Mouse (Mus musculus): ENCODE measurements around the gene Hectd4. TPM values are rescaled to one million over a fixed set of nuclear protein-coding genes. Genes with fewer than 3 reads are reported as not detected.

The Hectd4 gene
- polyA plus RNA-seq, 1 experiment from 2014 or later, result 9.5 TPM

- Histone ChIP-seq H3K27me3 (ENCODE audit: control insufficient read depth, insufficient read depth, low read length) (no peaks in the 10 kb centered on the region), H3K27ac (ENCODE audit: low read length) (no peak overlapping the region), H3K4me2 (replicated peaks; ENCODE audit: low read depth, low read length) (no peak overlapping the region), H3K9me3 (ENCODE audit: control insufficient read depth, low read depth, low read length) (no peaks in the 10 kb centered on the region), H3K4me1 (ENCODE audit: control insufficient read depth, insufficient read depth, low read length) (no peaks in the 10 kb centered on the region), H3K36me3 (ENCODE audit: control insufficient read depth, insufficient read depth, low read length) (peaks cover 57% of the 10 kb centered on the region), H3K9ac (replicated peaks; ENCODE audit: low read depth, low read length) (no peak overlapping the region), H3K4me3 (ENCODE audit: low read depth, low read length) (no peak overlapping the region)
- WGBS, result 89% methylated on average over 4 of the region's 4 CpGs
- no peak for ATAC-seq (ENCODE audit: insufficient number of reproducible peaks, insufficient read depth, low FRiP score, low read depth)
Measured at GRCm38 (mm10) chr5:121410975-121411374, 191.0 kb downstream of the Hectd4 start.

Other genes with a start within 250 kb of the Hectd4 start
- 0.11 and 0.16 TPM in 2 replicates for gene Rph3a, start 210.1 kb upstream of the Hectd4 start, polyA plus RNA-seq (2014; fragmentation: Nextera tagmentation; extraction: Ambion mirVana)
- gene Ptpn11, start 28.8 kb upstream of the Hectd4 start, polyA plus RNA-seq (2014; fragmentation: Nextera tagmentation; extraction: Ambion mirVana), result 27.6 and 28.3 TPM in 2 replicates
- 726 and 741 TPM in 2 replicates for gene Rpl6, start 15.7 kb upstream of the Hectd4 start, polyA plus RNA-seq (2014; fragmentation: Nextera tagmentation; extraction: Ambion mirVana)
- 78.2 and 81.9 TPM in 2 replicates for gene Trafd1, start 165.4 kb downstream of the Hectd4 start, polyA plus RNA-seq (2014; fragmentation: Nextera tagmentation; extraction: Ambion mirVana)
- gene Naa25, start 177.7 kb downstream of the Hectd4 start, polyA plus RNA-seq (2014; fragmentation: Nextera tagmentation; extraction: Ambion mirVana), result 41.0 and 42.1 TPM in 2 replicates
- gene Tmem116, start 231.7 kb downstream of the Hectd4 start, polyA plus RNA-seq (2014; fragmentation: Nextera tagmentation; extraction: Ambion mirVana), result 1.9 and 3.2 TPM in 2 replicates
- 132 and 140 TPM in 2 replicates for gene Erp29, start 232.3 kb downstream of the Hectd4 start, polyA plus RNA-seq (2014; fragmentation: Nextera tagmentation; extraction: Ambion mirVana)